Mouse (Mus musculus): ENCODE data around the gene Fam166a.

- TF ChIP-seq POLR2A (IDR thresholded peaks at IDR 0.05; ENCODE audit: insufficient read depth, low read length) (no peak), CTCF (IDR thresholded peaks at IDR 0.05; ENCODE audit: low read depth, low read length) (no peak), EP300 (IDR thresholded peaks at IDR 0.05; ENCODE audit: insufficient read depth, low read depth, low read length) (no peak)
Measured at GRCm38 (mm10) chr2:25221331-25221772, 2.8 kb downstream of the Fam166a start.
